Mouse (Mus musculus): ENCODE data around the gene Usp42.

GRCm38 (mm10) chr5:143669393-143669792 is 62.7 kb downstream of the Usp42 start:
- TF ChIP-seq MAFK (IDR thresholded peaks at IDR 0.05; ENCODE audit: insufficient read depth, low read depth, low read length) (no peak), ZNF384 (IDR thresholded peaks at IDR 0.05; ENCODE audit: low read depth, low read length) (no peak), ZC3H11A (IDR thresholded peaks at IDR 0.05; ENCODE audit: borderline replicate concordance, low read depth, low read length) (no peak)
